Mouse (Mus musculus): ENCODE results near the gene Arid5a.

DNA sequence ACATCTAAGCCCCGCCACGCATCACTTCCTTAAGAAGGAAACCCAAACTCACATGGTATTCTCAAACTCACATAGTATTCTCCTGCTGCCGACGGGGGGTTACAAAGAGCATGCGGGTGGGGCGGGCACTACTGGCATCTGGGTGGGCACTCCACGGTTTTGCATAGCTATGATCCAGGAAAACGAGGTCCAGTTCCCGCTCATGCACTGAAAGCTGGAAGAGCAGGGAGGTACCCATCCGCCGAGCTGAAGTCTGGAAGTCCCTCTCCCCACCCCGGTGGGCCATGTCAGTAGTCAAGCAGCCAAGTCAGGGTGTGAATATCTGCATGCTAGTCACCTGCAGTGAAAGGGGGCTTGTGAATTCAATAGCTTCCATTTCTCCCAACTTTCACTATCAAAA lies 60.2 kb downstream of the Arid5a start:
- TF ChIP-seq MYOG (IDR thresholded peaks at IDR 0.05; ENCODE audit: control insufficient read depth, extremely low read depth, insufficient read length) (no peak), CTCF (IDR thresholded peaks at IDR 0.05; ENCODE audit: control insufficient read depth, insufficient read depth, insufficient read length) (no peak), USF1 (IDR thresholded peaks at IDR 0.05; ENCODE audit: low read depth) (no peak)
